Mouse (Mus musculus) kidney, adult 11 months (tissue): ENCODE results near the gene Maml3.

Experiments
- DNase-seq: peaks from one replicate; pipeline ENCODE4 v3.0.0; 2022

Maml3 gene

GRCm38 (mm10) chr3:51693196-51693595 is 411.7 kb downstream of the Maml3 start:
- no peak for DNase-seq

- no peak for DNase-seq
Measured at GRCm38 (mm10) chr3:51688725-51689124, 416.2 kb downstream of the Maml3 start.

- no peak for DNase-seq
Measured at GRCm38 (mm10) chr3:51686791-51687190, 418.1 kb downstream of the Maml3 start.

- DNase-seq = no peak
Measured at GRCm38 (mm10) chr3:51686316-51686715, 418.6 kb downstream of the Maml3 start.

- no peak for DNase-seq
Measured at GRCm38 (mm10) chr3:51685539-51685938, 419.3 kb downstream of the Maml3 start.

GRCm38 (mm10) chr3:51674963-51675362 is 429.9 kb downstream of the Maml3 start:
- DNase-seq = no peak

- DNase-seq = peak; percentile 61
Measured at GRCm38 (mm10) chr3:51673408-51674086, 431.3 kb downstream of the Maml3 start.

- no peak for DNase-seq
Measured at GRCm38 (mm10) chr3:51672631-51673030, 432.2 kb downstream of the Maml3 start.

- DNase-seq = no peak
Measured at GRCm38 (mm10) chr3:51671071-51671469, 433.8 kb downstream of the Maml3 start.

GRCm38 (mm10) chr3:51670414-51671070 is 434.3 kb downstream of the Maml3 start:
- DNase-seq = no peak

- no peak for DNase-seq
Measured at GRCm38 (mm10) chr3:51668607-51669006, 436.3 kb downstream of the Maml3 start.

- DNase-seq = no peak
Measured at GRCm38 (mm10) chr3:51662557-51662956, 442.3 kb downstream of the Maml3 start.

GRCm38 (mm10) chr3:51661880-51662550 is 442.9 kb downstream of the Maml3 start:
- DNase-seq = no peak

- no peak for DNase-seq
Measured at GRCm38 (mm10) chr3:51661376-51661775, 443.5 kb downstream of the Maml3 start.

GRCm38 (mm10) chr3:51660821-51661276 is 444.0 kb downstream of the Maml3 start:
- no peak for DNase-seq

- DNase-seq = no peak
Measured at GRCm38 (mm10) chr3:51660060-51660459, 444.8 kb downstream of the Maml3 start, which contains the start of gene Mgst2. Mgst2 (plus strand) TSS chr3:51660360.

- no peak for DNase-seq
Measured at GRCm38 (mm10) chr3:51659415-51659814, 445.5 kb downstream of the Maml3 start.

GRCm38 (mm10) chr3:51654303-51655055 is 450.4 kb downstream of the Maml3 start:
- no peak for DNase-seq

GRCm38 (mm10) chr3:51652701-51653100 is 452.2 kb downstream of the Maml3 start:
- peak; percentile 38 for DNase-seq

GRCm38 (mm10) chr3:51652292-51652691 is 452.6 kb downstream of the Maml3 start:
- peak; percentile 71 for DNase-seq

GRCm38 (mm10) chr3:51651149-51651548 is 453.7 kb downstream of the Maml3 start:
- DNase-seq = no peak

GRCm38 (mm10) chr3:51649986-51650385 is 454.9 kb downstream of the Maml3 start:
- DNase-seq = peak; percentile 35

GRCm38 (mm10) chr3:51649426-51649825 is 455.4 kb downstream of the Maml3 start:
- DNase-seq = peak; percentile 48
